Mouse (Mus musculus) megakaryocyte, embryonic 14.5 days (primary cell): ENCODE measurements around the gene Wdr34.

ENCODE experiments used
- FLI1 ChIP-seq: IDR thresholded peaks from 2 replicates; pipeline ENCODE4 v1.6.1; 2012; ENCODE audit warnings: low read length, inconsistent platforms, mixed read lengths
- GATA1 ChIP-seq: IDR thresholded peaks from 3 replicates; pipeline ENCODE4 v1.6.1; 2012; ENCODE audit warnings: mixed read lengths, low read length, inconsistent platforms, borderline replicate concordance

- TF ChIP-seq GATA1 (no peak), FLI1 (no peak)
Measured at GRCm38 (mm10) chr2:30072875-30073274, 24.2 kb upstream of the Wdr34 start.
